Mouse (Mus musculus) right cerebral cortex, adult 2 months (tissue): ENCODE results near the gene G6pdx.

Experiments used
- DNase-seq, 2 experiments: peaks; one replicate each; pipeline ENCODE4 v3.0.0; 2021 to 2022; ENCODE audit warnings: low spot score in 2 of 2

Gene G6pdx

GRCm38 (mm10) chrX:74428826-74429276 lies at the start of gene G6pdx:
TSS of gene G6pdx (minus strand) at chrX:74429194.
- peak; percentile 73 to 83 for DNase-seq

- no peak for DNase-seq
These were observed 23.8 kb upstream of the G6pdx start for GRCm38 (mm10) chrX:74452773-74453172.

- DNase-seq, result no peak
These were observed 22.3 kb upstream of the G6pdx start for GRCm38 (mm10) chrX:74451157-74451912.

- DNase-seq, result peak; percentile 68 to 81
These were observed 362 bp upstream of the G6pdx start for GRCm38 (mm10) chrX:74429290-74429821.

- peak in 1 of 2 experiments; percentile 18 for DNase-seq
These were observed 708 bp downstream of the G6pdx start for GRCm38 (mm10) chrX:74428146-74428825.

- no peak for DNase-seq
These were observed 1.9 kb downstream of the G6pdx start for GRCm38 (mm10) chrX:74427116-74427515.

GRCm38 (mm10) chrX:74426256-74426655 lies 2.7 kb downstream of the G6pdx start:
- DNase-seq, result no peak

- no peak for DNase-seq
These were observed 3.8 kb downstream of the G6pdx start for GRCm38 (mm10) chrX:74425195-74425594.

- no peak for DNase-seq
These were observed 4.6 kb downstream of the G6pdx start for GRCm38 (mm10) chrX:74424443-74424842.

- DNase-seq, result peak; percentile 56 to 74
These were observed 15.6 kb downstream of the G6pdx start for GRCm38 (mm10) chrX:74413377-74413776.

GRCm38 (mm10) chrX:74408340-74408739 lies 20.7 kb downstream of the G6pdx start:
- DNase-seq, result no peak

GRCm38 (mm10) chrX:74400136-74400535 lies 28.9 kb downstream of the G6pdx start:
- DNase-seq, result no peak

GRCm38 (mm10) chrX:74392535-74393443 lies 36.2 kb downstream of the G6pdx start, which contains the start of the genes Fam3a and Ikbkg:
TSS of gene Fam3a (minus strand) at chrX:74393272.
TSS of gene Ikbkg (plus strand) at chrX:74393290.
- DNase-seq, result peak; percentile 75 to 76

- DNase-seq, result no peak
These were observed 40.8 kb downstream of the G6pdx start for GRCm38 (mm10) chrX:74388153-74388552.

GRCm38 (mm10) chrX:74384451-74384850 lies 44.5 kb downstream of the G6pdx start:
- no peak for DNase-seq

GRCm38 (mm10) chrX:74372888-74373549 lies 56.0 kb downstream of the G6pdx start, which contains the start of the genes Ubl4a and Slc10a3:
TSS of gene Ubl4a (minus strand) at chrX:74373218.
TSS of gene Slc10a3 (minus strand) at chrX:74373349.
- peak; percentile 83 to 84 for DNase-seq

GRCm38 (mm10) chrX:74368209-74368909 lies 60.6 kb downstream of the G6pdx start:
- DNase-seq, result peak; percentile 53 to 58

GRCm38 (mm10) chrX:74367512-74367911 lies 61.5 kb downstream of the G6pdx start:
- no peak for DNase-seq
